Mouse (Mus musculus) embryo, embryonic 11.5 days (tissue): ENCODE results near the gene Hsd17b11.
A peak's percentile ranks its signal among the peaks of the same experiment; 100 is the strongest.

Source experiments
- DNase-seq: peaks from one replicate; pipeline ENCODE4 v3.0.0-alpha.2; 2012; ENCODE audit warnings: low read depth, low spot score

Hsd17b11 gene

GRCm38 (mm10) chr5:104021597-104022378 lies at the start of gene Hsd17b11:
TSS of gene Hsd17b11 (minus strand) at chr5:104021919.
- peak; percentile 55 for DNase-seq

DNA sequence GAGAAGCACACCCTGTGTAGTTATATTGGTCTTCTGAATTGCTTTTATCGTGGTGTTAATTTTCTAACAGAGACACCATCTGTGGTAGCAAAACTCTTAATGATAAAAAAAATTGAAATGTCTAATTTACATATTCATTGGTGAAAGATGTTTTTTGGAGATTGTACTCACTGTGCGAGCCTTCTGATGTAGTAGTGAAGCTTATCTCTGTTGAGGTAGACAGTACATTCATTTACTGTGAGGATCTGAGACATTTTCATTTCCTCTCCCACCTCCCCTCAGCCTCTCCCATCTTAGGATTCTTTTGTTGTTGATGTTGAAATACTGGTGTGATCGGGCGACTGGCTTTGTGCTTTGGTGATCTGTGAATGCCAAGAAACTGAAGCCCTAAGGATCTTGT lies 49.3 kb upstream of the Hsd17b11 start:
- no peak for DNase-seq

- DNase-seq = no peak
These were observed 47.0 kb upstream of the Hsd17b11 start for GRCm38 (mm10) chr5:104068751-104069150.

- DNase-seq = no peak
These were observed 41.2 kb upstream of the Hsd17b11 start for GRCm38 (mm10) chr5:104062773-104063551.

GRCm38 (mm10) chr5:104061936-104062772 lies 40.4 kb upstream of the Hsd17b11 start:
- DNase-seq = no peak

GRCm38 (mm10) chr5:104060429-104060828 lies 38.7 kb upstream of the Hsd17b11 start:
- DNase-seq = no peak

DNA sequence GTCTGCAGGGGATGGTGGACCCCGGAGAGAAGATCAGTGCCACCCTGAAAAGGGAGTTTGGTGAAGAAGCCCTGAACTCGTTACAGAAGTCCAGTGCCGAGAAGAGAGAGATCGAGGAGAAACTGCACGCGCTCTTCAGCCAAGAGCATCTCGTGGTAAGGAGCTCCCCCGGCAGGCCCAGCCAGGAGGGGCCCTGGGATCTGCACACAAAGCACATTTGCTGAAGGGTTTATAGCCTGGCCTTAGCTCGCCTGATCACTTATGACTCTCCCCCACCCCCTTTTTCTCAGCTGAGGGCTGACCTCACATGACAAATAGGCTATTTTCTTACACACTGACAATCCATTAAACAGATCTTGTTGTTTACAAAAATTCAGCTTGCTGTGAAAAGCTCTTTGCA lies 37.9 kb upstream of the Hsd17b11 start:
- no peak for DNase-seq

DNA sequence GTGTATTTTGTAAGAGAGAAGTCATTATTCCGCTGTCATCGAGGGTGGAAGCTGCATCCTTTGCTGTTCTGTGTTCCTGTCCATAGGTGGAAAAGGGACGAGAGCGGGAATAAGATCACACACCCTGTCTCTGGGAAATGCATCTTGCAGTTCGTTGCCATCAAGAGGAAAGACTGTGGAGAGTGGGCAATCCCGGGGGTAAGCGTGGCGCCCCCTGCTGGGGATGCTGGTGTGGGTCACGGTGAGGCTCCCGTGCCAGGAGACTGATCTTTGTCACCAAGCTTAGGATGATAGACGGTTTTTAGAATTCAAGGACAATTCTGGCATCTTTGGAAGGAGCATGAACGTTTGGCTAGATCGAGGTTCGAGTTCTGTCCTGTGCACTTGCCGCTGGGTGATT lies 36.3 kb upstream of the Hsd17b11 start:
- DNase-seq = no peak

GRCm38 (mm10) chr5:104056295-104056694 lies 34.6 kb upstream of the Hsd17b11 start:
- no peak for DNase-seq

- no peak for DNase-seq
These were observed 34.1 kb upstream of the Hsd17b11 start for GRCm38 (mm10) chr5:104055816-104056215.

GRCm38 (mm10) chr5:104054938-104055337 lies 33.2 kb upstream of the Hsd17b11 start:
- no peak for DNase-seq

DNA sequence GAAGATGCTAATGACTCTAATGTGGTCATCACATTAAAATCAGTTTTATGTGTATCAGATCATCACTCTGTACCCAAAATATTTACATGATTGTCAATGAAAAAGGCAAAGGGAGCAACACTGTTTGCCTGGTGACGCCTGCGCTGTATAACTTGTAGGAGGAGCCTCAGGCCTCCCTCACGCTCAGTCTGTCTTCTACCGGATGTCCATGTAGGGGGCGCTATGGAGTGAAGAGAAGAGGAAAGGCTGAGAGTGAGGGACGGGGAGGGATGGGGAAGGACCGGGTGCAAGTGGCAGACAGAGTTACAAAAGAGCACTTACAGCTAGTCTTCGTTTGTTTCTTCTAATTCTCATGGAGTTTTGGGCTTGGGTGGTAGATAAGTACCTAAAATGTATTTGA lies 31.2 kb upstream of the Hsd17b11 start:
- no peak for DNase-seq

GRCm38 (mm10) chr5:104048139-104048538 lies 26.4 kb upstream of the Hsd17b11 start:
- DNase-seq = no peak

GRCm38 (mm10) chr5:104047200-104048105 lies 25.7 kb upstream of the Hsd17b11 start:
- no peak for DNase-seq

DNA sequence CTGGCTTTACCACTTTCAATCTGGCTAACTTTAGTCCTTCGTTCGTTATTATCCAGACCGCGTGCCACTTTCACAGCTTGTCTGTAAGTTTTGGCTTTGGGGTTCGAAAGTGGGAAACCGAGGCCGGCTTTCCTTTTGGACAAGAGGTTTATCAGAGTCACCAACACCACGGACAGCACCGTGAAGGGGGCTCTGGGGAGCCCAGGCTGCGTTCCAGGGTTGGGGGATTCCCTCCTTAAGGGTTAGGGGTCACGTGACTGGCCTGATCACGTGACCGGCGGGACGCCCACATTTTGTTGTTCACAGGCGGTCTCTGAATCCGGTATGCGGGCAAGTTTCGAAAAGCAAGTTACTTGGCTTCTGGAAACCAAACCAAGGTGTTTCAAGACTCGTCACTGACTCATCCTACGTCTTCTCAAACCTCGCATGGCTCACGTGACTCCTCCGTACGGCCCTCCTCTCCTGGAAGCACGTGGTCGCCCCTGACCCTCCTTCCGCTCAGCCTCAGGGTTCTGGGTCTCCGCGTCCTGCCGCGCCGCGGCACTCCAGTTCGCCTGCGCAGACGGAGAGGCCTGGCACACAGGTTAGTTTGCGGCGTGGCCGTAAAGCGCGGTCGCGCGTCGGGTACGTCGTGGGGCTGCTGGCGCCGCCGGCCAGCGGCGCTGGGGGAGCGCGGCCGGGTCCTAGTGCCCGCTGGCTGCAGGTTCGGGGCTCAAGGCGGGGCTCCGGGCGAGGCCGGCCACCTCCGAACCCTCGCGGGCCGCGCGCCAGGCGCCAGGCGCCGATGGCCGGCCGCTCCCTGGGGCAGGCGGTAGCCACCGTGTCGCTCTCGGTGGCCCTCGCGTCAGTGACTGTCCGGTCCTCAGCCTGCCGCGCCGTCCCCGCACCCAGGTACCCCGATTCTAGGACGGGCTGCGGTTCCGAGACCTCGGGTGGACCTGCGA lies 24.8 kb upstream of the Hsd17b11 start, which contains the start of gene Nudt9:
Nudt9 (plus strand) TSS at position 51 of the 944 bp plus-strand sequence.
- DNase-seq = peak; percentile 97

DNA sequence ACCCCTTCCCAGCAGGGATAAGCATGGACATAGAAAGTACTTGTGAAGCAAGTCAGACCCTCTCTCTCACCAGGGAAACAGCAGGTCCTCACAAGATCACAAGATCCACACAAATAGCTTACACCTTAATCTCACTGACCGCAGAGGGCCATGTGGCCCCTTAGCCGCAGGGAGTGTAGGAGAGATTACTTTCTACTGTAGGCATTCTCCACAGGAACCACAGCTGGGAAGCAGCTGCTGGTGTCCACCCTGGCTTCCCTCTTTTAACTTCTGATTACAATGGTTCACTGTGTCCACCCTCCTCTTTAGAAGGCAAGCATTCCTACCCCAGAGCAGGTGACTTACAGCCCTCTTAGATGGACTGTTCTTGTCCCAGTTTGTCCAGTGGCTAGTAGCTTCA lies 22.0 kb upstream of the Hsd17b11 start:
- DNase-seq = no peak

GRCm38 (mm10) chr5:104042906-104043305 lies 21.2 kb upstream of the Hsd17b11 start:
- DNase-seq = no peak

DNA sequence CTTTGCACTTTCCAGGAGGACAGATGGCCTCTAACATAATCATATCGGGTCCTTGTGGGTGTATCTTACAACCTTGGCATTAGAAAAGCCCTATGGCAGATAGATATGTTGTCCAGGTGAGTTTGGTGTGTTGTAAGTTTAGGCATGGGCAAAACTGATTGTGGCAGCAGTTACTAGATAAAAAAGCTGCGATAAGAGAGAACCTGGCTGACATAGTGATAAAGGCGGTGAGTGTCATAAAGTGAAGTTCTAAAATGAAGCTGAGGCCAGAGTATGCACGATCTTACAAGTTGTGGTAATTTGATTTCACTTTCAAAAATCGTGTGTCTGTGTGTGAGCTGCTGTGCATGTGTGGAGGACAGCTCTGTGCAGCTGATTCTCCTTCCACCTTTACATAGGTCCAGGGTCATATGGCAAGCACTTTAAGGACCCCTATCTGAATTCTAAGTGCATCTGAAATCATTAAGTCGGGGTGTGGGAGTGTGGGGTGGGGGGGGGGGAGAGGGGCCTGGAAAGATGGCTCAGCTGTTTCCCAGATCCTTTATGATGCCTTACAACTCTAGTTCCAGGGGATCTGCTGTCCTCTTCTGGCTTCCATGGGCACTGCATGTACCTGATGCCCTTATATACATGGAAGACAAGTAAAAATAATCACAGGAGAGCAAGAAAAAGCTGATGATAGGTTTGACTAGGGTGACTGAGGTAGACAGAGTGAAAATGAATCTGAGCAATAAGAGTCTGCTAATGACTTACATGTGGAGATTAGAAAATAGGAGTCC lies 17.6 kb upstream of the Hsd17b11 start:
- DNase-seq = no peak

DNA sequence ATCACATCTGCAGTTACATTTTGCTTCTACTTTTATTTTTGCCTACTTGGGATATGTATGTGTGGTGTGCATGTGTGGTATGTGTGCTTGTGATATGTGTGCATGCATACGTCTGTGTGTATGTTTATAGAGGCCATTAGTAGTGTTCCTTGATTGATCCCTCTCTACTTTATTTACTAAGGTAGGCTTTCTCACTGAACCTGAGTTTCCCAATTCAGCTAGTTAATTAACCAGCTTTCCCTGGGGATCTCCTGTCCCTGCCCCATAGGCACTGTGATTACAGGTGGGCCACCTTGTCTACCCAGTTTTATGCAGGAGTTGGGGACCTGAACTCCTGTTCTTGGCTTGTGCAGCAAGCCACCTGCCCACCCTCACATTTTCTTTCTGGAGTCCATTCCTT lies 15.0 kb upstream of the Hsd17b11 start:
- no peak for DNase-seq
